Mouse (Mus musculus): ENCODE data around the gene Urad.

The Urad gene

DNA sequence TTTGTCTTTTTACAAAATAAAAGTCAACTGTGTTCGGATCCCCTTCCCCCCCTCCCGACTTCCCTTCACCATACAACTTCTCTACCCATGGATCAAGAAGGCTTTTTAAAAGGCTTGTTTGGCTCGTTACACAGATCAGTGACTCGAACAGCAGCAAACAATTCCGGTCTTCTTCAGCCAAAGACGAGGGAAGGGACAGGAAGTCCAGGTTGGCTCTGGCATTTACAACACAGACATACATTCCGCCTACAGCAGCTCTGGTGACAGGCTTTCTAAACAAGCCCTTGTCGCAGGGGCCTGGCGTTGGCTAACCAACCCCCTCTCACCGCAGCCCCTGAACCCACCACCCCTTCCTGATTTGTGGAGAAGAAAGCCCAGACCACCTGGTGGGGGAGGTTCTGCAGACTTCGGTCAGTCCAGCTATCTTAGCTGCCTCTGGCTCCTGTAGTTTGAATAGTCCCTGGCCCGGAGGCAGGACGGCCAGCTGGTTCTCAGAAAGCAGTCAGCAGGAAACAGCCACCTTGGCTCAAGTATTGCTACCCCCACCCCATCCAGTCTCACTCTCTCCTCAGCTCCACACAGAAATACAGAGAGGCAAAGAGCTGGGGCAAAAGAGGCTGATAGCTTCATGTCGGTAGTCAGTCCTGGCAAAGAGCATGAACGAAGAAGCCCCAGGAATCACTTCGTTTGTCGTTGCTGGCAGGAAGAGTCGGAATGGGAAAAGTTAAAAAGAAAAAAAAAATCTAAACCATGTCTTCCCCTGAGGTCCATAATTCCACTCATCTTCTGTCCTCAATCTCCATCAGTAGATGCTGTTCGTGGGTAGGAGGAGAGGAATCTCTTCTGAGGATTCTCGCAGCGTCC is 21.1 kb downstream of the Urad start:
- DNase-seq (ENCODE audit: low spot score), result no peak

DNA sequence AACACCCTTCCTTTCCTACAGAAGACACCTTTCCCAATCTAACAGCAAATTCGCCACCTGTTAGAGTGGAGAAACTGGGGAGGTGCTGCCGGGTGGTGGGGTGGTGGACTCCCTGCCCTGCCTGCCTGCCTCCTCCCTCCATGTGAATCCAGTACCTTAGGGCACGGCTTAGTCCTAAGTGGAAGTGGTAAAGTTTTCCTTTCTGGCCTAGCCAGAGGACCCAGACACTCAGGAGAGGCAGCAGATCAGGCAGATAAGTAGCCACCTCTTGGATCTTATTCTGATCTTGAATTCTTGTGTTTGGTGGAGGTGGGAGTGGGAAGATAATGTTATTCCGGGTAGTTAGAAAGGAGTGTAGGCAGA is 22.3 kb downstream of the Urad start:
- no peak for DNase-seq (ENCODE audit: low spot score)

DNA sequence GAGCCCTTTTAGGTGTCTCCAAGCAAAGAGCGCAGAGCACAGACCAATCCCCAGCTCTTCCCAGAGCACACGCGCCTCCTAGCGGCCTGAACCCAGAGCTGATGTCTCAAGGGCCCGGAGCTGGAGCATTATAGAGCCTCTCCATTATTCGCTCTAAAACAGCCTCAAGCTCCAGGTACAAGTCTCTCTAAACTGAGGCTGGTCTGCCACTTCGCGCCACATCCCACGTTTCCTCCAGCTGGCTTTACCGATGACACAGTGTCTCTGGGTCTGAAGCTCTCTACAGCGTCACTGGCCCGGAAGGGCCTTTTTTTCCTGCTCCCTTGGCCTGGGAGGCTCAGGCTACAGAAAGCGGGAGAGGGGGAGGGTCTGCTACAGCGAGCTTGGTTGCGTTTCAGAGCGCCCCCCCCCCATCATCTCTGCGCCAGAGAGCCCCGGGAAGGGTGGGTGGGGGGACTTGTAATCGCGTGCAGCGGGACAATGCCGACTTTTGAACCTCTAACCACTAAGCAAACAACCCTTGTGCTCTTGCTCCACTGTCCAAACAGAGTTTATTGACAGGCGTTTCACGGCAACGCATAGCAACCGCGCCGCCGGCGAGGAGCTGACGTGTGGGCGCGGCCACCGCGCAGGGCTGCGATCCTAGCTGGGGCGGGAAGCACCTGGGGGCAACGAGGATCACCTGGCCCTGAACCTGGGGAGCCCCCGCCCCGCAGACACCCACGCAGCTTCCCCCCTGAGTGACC is 22.8 kb downstream of the Urad start:
- DNase-seq (ENCODE audit: low spot score), result no peak

DNA sequence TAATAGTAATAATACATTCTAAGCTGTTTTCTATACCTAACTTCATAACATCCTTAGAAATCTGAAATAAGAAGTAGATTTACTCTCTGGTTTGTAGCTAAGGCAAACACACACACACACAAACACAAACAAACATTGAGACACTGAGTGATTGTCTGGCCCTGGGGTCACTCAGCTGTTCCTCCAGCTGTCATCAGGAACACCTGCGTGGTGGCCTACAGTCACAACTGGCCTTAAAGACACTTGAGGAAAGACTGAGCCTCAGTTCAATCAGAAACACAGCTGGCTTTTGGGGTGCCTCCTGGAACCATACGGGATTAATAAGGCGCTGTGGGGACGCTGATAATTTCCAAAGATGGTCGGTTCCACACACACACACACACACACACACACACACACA is 25.0 kb downstream of the Urad start:
- no peak for DNase-seq (ENCODE audit: low spot score)

DNA sequence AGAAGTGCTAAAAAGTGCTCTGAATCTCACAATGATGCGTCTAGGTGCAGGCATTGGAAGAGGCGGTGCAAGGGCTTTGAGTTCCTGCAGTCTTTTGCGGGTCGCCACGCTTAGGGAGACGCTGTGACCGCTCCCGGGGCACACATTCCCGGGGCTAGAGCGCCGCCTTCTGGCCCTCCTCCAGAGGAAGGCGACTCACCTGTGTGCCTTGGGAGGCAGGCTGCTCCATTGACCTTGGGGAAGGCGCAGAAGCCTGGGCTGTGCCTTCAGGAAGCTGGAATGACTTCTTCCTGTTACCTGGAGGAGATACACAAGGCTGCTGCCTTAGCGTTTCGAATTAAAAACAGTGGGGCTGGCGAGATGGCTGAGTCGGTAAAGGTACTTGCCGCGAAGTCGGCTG is 28.1 kb downstream of the Urad start:
- no peak for DNase-seq (ENCODE audit: low spot score)

DNA sequence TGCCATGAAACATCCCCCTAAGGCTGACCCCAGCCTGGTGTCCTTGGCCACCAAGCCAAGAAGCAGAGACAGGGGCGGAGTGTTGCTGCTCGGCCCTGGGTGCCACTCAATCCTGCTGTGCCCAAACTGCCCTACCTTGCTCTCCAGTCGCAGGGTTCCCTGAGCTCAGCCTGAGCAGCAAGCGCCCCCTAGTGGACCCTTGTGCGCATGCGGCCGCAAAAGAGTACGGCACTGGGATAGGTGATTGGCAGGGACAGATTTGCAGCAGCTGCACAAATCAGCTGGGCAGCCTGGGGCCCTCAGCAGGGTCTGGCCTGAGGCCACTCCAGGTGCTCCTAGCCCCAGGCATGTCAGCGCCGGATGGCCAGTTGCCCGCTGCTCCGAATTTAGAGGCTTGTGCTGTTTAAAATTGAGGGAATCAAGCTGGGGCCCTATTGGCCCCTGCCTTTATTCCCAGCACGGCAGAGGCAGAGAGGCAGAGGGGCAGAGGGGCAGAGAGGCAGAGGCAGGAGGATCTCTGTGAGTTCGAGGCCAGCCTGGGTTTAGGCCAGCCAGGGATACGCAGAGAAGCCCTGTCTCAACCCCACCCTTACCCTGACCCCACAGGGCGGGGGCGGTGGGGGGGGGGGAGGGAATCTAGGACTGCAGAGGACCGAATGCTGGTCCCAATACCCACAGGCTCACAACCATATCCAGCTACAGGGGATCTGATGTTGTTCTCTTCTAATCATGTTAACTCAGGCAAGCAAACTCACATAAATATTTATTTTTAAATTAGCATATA is 28.9 kb downstream of the Urad start:
- no peak for DNase-seq (ENCODE audit: low spot score)

DNA sequence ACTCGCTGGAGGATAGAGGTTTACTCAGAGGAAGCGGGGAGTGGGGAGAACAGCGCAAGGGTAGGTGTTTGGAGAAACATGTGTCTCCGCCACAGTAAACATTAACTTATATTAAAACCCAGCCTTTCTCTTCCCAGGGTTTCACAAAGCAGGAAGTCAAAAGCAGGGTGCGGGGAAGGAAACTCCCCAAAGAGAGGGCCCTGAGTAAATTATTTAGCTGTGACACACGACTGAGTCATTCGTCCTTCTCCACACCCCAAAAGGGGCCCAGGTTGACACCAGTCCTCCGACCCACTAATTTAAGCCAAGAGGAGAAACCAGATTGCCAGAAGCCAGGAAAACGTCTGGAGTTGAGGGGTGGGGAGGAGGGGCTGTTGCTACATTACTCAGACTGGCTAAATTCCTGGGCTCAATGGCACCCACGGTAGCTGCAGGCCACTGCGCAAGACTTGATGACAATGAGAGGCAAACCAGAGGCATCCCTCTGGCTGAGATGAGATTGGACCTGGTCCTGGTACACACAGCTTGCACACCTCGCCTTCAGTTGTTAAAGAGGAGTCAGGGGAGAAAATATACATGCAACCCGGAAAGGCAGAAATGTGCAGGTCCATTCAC is 29.6 kb downstream of the Urad start:
- no peak for DNase-seq (ENCODE audit: low spot score)

DNA sequence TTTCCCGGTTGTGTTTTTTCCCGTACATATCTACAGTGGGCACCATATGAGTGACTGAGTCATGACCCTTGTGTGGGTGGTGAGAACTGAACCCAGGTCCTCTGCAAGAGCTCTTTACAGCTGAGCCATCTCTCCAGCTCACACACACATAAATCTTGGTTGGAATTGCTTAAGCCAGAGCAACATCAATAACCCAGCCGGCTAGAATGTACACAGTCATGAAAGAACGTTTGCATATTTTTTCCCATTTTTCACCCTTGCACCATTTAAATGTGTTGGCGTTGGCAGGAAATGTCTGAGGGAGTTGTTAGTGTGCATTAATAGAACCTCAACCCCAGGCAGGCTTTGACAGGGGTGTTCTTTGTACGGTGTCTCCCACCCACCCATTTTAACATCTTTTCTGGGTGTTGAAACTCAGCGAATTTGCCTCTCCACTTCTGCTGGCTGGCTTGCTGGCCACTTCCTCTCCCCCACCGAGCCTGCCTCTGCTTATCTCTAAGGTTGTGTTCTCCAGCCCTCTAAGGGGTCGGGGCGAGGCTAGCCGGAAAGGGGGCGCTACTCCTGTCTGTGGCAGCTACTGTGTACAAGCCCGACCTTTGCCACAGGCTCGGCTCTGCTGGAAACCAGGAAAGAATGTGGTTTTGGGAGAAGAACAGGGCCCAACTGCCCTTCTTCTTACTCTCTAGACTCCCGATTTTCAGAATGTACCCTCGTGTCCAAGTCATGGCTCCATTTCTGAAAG is 30.3 kb downstream of the Urad start:
- DNase-seq (ENCODE audit: low spot score), result no peak

DNA sequence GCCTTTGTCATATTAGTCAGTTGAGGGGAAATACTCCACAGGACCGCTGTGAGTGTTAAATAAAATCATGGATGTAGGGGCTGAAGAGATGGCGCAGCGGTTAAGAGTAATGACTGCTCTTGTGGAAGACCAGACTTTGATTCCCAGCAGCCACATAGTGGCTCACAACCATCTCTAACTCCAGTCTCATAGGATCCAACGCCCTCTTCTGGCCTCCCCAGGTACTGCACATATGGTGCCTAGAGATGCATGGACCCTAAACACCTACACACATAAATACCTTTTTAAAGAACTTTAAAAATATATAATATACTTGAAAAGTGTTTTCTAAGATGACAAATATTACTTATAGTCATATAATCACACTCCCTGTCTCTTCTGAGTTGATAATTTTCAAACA is 37.9 kb downstream of the Urad start:
- no peak for DNase-seq (ENCODE audit: low spot score)

DNA sequence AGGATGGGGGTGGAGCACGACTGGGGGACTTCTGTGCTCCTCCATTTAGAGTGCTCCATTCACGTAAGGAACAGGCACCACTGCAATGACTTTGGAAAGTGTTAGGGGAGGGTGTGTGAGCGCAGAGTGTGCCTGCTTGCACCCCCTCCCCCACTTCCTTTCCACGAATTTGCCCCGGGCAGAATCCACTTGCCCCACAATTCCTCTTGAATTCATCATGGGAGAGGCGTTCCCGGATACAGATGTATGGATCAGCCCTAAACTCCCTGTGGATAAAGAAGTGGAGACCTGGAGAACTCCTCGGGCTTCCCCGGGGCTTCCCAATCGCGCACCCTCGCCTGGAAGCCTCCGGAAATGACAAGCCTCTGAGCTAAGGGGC is 44.7 kb downstream of the Urad start:
- DNase-seq (ENCODE audit: low spot score), result no peak

DNA sequence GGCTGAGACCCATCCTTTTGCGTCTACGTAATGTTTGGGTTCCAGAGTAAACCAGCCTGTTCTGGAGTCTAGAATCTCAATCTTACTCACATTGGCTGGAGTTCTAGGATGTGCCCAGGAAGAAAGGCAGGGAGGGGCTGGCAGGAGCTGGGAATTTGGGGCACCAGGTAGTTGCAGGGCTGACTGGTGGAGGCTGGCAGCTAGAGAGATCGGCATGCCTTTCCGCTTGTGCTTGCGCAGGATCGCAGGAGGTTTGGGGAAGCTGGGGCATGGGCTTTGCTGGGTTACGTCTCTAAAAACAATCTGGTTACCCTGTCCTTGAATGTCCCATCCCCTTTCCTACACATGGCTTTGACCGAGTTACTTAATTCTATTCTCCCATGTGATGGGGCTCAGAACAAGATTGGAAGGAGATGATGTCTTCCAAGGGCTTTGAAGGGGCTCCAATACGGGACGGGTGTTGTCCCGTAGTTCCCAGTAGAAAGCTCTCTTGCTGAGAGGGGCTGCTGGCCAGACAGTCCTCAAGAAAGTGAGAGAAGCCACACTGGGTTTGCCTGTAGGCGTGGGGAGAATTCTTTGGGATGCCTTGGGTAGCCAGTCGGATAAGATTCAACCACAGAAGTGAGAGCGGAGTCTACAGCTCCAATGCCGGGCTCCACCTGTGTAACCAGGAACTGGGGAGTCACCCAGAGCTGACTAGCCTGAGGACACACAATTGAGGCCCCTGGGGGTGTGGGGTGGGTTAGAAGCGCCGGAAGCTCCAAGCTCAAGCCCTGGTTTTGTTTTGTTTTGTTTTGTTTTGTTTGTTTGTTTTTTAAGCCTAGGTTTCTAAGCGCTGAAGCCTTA is 45.3 kb downstream of the Urad start:
- DNase-seq (ENCODE audit: low spot score), result no peak

DNA sequence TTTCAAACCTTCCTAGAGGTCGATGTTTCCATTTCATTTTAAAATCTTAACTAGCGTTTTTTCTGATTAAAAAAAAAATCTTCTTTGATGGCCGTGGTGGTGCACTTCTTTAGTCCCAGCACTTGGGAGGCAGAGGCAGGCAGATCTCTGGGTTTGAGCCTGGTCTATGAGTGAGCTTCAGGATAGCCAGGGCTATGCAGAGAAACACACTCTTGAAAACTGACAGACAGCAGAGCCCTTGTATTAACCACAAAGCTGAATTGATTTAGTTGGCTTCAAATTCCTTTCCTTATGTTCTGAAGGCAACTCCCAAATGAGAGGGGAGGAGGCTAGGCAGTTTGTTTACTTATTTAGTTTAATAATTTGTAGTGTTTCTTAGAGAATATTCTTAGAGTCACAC is 46.5 kb downstream of the Urad start:
- DNase-seq (ENCODE audit: low spot score), result no peak

DNA sequence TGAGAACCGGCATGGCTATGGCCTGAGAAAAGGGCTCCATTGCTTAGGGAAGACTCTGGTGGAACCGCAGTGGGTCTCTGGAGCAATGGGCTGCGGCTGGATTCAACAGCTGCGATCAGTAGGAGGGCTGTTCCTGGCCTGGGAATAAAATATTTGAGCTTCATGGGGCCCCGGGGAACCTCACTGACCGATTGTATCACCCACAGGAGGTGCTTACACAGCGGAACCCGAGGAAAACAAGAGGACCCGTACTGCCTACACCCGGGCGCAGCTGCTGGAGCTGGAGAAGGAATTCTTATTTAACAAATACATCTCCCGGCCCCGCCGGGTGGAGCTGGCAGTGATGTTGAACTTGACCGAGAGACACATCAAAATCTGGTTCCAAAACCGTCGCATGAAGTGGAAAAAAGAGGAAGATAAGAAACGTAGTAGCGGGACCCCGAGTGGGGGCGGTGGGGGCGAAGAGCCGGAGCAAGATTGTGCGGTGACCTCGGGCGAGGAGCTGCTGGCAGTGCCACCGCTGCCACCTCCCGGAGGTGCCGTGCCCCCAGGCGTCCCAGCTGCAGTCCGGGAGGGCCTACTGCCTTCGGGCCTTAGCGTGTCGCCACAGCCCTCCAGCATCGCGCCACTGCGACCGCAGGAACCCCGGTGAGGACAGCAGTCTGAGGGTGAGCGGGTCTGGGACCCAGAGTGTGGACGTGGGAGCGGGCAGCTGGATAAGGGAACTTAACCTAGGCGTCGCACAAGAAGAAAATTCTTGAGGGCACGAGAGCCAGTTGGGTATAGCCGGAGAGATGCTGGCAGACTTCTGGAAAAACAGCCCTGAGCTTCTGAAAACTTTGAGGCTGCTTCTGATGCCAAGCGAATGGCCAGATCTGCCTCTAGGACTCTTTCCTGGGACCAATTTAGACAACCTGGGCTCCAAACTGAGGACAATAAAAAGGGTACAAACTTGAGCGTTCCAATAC is 47.8 kb downstream of the Urad start:
- no peak for DNase-seq (ENCODE audit: low spot score)

DNA sequence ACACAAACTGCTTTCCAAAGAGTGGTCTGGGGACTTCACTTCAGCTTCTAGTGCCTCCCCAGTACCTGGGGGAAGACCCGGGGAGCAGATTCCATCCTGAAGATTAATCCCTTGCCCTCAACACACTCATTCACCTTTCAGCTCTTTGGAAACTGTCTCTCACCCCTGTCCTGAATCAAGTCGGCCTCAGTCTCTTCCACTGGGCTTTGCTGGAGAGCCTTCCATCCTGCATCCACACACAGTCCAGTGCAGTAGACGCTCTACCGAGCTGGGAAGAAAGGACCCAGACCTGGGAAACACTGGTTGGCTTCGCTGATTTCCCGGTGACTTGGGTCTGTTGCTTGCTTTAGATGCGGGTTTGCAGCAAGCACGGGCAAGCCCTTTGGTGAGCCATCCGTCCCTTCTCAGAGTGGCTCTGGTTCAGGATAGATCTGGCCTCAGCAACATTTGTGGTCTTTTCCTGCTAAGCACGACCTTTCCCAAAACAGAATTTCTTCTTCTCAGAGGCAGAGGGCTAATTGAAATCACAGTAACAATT is 49.4 kb downstream of the Urad start:
- DNase-seq (ENCODE audit: low spot score), result no peak

DNA sequence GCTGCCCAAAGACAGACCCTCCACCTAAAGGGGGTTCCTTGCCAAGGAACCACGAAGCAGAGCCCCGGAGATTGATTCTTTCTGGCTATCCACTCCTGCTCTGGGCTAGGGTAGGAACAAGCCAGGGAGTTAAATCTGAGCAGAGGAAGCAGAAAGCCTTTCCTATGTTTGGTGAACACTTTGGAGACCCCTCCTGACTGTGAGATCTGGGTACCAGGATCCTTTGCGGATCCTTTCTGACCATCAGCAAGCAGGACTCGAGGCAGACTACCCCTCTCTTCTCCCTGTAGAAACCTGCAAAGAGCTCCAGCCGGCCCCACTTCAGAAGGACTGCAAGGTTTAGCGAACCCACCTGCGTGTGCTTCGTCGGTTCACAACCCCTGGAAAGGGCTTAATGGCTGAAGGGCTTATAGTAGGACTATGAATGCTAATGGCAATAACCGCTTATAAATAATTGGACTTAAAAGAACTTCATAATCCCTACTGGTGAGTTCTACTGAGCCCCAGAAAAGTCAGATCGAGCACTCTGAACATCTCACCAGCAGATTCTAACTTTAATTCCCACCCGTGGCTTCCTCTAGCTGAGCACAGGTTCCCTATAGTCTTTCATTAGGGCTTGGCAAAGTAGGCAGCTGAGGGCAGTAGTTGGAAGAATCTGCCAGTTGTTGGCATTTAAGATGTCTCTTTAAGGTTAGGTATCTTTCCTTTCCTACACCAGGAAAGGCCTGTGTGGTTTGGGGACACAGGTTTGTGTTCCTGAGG is 50.0 kb downstream of the Urad start:
- no peak for DNase-seq (ENCODE audit: low spot score)

DNA sequence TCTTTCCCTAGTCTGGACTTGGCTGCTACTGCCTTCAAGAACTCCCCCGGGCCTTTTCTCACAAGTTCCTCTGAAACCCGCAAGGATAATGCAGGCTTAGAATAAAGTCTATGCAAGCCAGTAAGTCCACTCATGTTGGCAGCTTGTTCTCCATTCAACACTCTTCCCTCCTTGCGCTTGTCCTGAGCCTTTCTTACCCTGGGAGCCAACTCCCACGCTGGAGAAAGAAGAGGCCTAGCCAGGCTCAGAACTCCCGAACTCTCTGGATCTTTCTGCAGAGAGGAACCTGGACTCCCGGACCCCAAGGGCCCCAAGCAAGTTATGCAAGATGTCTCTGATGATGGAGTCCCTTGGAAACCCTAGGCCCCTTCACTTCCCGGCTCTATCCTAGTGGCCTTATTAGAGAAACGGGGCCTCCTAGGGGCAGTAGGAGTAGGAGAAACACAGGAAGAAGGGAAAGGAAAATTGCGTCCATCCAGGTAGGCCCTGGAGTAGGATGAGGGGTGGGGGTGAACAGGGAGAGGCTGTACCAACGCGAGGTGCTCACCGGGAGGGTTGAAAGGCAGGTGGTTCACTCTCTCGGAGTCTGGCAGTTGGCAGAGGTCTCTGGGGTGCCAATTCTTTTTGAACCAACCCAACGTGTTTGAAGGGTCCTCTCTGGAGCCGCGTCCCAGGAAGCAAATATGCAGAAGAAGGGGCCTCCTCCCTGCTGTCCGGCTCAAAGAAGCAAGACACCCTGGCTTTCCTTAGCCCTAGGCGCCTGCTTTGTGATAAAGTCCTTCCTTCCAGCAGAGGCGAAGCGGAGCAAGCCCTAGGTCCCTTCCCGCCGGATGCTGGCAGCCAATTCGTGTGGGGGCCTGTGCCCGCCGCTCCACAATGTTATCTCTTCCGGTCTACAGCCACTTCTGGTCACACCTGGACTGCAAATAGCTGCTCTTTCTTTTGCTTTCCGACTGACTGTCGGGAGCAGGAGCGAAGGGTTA is 51.3 kb downstream of the Urad start:
- DNase-seq (ENCODE audit: low spot score), result no peak

DNA sequence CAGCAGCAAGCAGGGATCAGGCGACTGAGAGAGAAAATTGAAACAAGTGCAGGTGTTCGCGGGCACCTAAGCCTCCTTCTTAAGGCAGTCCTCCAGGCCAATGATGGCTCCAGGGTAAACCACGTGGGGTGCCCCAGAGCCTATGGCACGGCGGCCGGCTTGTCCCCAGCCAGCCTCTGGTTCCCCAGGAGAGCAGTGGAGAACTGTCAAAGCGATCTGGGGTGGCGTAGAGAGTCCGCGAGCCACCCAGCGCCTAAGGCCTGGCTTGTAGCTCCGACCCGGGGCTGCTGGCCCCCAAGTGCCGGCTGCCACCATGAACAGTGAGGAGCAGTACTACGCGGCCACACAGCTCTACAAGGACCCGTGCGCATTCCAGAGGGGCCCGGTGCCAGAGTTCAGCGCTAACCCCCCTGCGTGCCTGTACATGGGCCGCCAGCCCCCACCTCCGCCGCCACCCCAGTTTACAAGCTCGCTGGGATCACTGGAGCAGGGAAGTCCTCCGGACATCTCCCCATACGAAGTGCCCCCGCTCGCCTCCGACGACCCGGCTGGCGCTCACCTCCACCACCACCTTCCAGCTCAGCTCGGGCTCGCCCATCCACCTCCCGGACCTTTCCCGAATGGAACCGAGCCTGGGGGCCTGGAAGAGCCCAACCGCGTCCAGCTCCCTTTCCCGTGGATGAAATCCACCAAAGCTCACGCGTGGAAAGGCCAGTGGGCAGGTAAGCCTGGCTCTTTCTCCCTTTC is 52.1 kb downstream of the Urad start, which contains the start of gene Pdx1:
Pdx1 (plus strand) TSS at position 34 of the 747 bp plus-strand sequence.
- DNase-seq (ENCODE audit: low spot score), result no peak
